Mouse (Mus musculus) erythroblast, embryonic 14.5 days (primary cell): ENCODE results near the gene Nfkbid.

ENCODE experiments used
- GATA1 ChIP-seq: IDR thresholded peaks from 2 replicates; pipeline ENCODE4 v1.6.1; 2012; ENCODE audit warnings: low read length, inconsistent platforms, mixed read lengths
- TAL1 ChIP-seq: IDR thresholded peaks from 3 replicates; pipeline ENCODE4 v1.6.1; 2012; ENCODE audit warnings: low read length, inconsistent platforms, mixed read lengths

DNA sequence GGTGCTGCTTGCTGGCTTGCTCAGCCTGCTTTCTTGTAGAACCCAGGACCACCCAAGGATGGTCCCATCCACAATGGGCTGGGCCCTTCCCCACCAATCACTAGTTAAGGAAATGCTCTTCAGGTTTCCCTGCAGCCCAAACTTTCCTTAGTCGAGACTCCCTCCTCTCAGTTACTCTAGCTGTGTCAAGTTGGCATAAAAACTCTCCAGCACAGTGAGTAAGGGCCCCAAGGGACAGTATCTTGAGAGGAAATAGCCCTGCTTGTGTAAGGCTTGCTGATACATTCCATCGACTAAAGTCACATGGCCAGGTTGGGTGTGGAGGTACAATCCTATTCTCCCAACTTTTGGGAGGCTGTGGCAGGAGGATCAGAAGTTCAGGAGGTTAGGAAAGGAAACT lies 8.7 kb downstream of the Nfkbid start:
- no peak for TF ChIP-seq GATA1
- TF ChIP-seq TAL1 = no peak
